Mouse (Mus musculus) hindbrain, embryonic 11.5 days (tissue): ENCODE data around the gene Trank1. TPM values are rescaled to one million over a fixed set of nuclear protein-coding genes. Genes with fewer than 3 reads are reported as not detected.

Experiments
- ATAC-seq: fragments of 200-750 bp; cut with Nextera tagmentation; 2 replicates; pipeline ENCODE4 v1.8.0; 2017; ENCODE audit warnings: mild to moderate bottlenecking, moderate TSS enrichment, moderate library complexity; ENCODE audit not compliant: low FRiP score
- DNase-seq: peaks from one replicate; pipeline ENCODE4 v3.0.0-alpha.2; 2015; ENCODE audit warnings: low spot score
- H3K27ac ChIP-seq: fragments of 300-500 bp; sonication (generic); 2 replicates; pipeline ENCODE4 v1.5.1; 2014; ENCODE audit warnings: mild to moderate bottlenecking, low read depth, low read length
- H3K27me3 ChIP-seq: fragments of 300-500 bp; sonication (generic); 2 replicates; pipeline ENCODE4 v1.6.1; 2014; ENCODE audit warnings: mild to moderate bottlenecking, low read length, moderate library complexity, mixed read lengths; ENCODE audit not compliant: control insufficient read depth, insufficient read depth
- H3K36me3 ChIP-seq: fragments of 300-500 bp; sonication (generic); 2 replicates; pipeline ENCODE4 v1.6.1; 2014; ENCODE audit warnings: mild to moderate bottlenecking, low read length, moderate library complexity, mixed read lengths; ENCODE audit not compliant: control insufficient read depth, insufficient read depth
- H3K4me1 ChIP-seq: fragments of 300-500 bp; sonication (generic); replicated peaks from 2 replicates; pipeline ENCODE4 v1.6.1; 2014; ENCODE audit warnings: low read length, mixed read lengths; ENCODE audit not compliant: control insufficient read depth, insufficient read depth
- H3K4me2 ChIP-seq: fragments of 300-500 bp; sonication (generic); replicated peaks from 2 replicates; pipeline ENCODE4 v1.6.1; 2014; ENCODE audit warnings: mild to moderate bottlenecking, low read depth, low read length
- H3K4me3 ChIP-seq: fragments of 300-500 bp; sonication (generic); 2 replicates; pipeline ENCODE4 v1.5.1; 2014; ENCODE audit warnings: low read depth, low read length
- H3K9ac ChIP-seq: fragments of 300-500 bp; sonication (generic); 2 replicates; pipeline ENCODE4 v1.6.1; 2014; ENCODE audit warnings: low read depth, low read length
- H3K9me3 ChIP-seq: fragments of 300-500 bp; sonication (generic); 2 replicates; pipeline ENCODE4 v1.6.1; 2016; ENCODE audit warnings: low read length; ENCODE audit not compliant: control insufficient read depth
- WGBS: fragments of 180-500 bp; shearing (Covaris S2); extraction: QIAGEN DNeasy Blood & Tissue Kit; methylation state at CpG from one replicate; pipeline ENCODE4 v1.1.7; 2014; 5-methylcytosine and 5-hydroxymethylcytosine counted together
- polyA plus RNA-seq: library from polyadenylated mRNA; unstranded; fragments of >200 nt; fragmentation: Nextera tagmentation; extraction: Ambion mirVana; gene quantifications from 2 replicates; pipeline ENCODE4 v1.2.1, GENCODE M21; 2014

Gene Trank1
- polyA plus RNA-seq, 1 experiment from 2014 or later: 0.12 TPM

- no peak overlapping the region for H3K4me3 ChIP-seq
- H3K4me1 ChIP-seq: peaks cover 8% of the 10 kb centered on the region
- H3K27me3 ChIP-seq: no peaks in the 10 kb centered on the region
- 60% methylated on average over 1 of the region's 1 CpGs for WGBS
- no peaks in the 10 kb centered on the region for H3K9me3 ChIP-seq
- DNase-seq (no peak), ATAC-seq (no peak)
- no peak overlapping the region; the same call in 1 of the 2 replicates for H3K4me2 ChIP-seq
- no peak overlapping the region for H3K9ac ChIP-seq
- H3K36me3 ChIP-seq: no peaks in the 10 kb centered on the region
- no peak overlapping the region for H3K27ac ChIP-seq
Observed at GRCm38 (mm10) chr9:111275156-111275555, 36.4 kb upstream of the Trank1 start.

- ATAC-seq (no peak), DNase-seq (no peak)
Observed at GRCm38 (mm10) chr9:111285061-111285460, 26.5 kb upstream of the Trank1 start.

GRCm38 (mm10) chr9:111285676-111286075, 25.9 kb upstream of the Trank1 start:
- Histone ChIP-seq H3K4me3 (no peak overlapping the region), H3K27me3 (no peaks in the 10 kb centered on the region), H3K9me3 (no peaks in the 10 kb centered on the region), H3K36me3 (no peaks in the 10 kb centered on the region), H3K27ac (no peak overlapping the region), H3K4me2 (no peak overlapping the region), H3K9ac (no peak overlapping the region), H3K4me1 (peaks cover 5% of the 10 kb centered on the region)
- peak; percentile 46 for DNase-seq
- ATAC-seq: peak; percentile 38; the same call in 1 of the 2 replicates
- 13% methylated on average over 5 of the region's 5 CpGs for WGBS

More at GRCm38 (mm10) chr9:111285061-111285460, 26.5 kb upstream of the Trank1 start:
- Histone ChIP-seq H3K36me3 (no peaks in the 10 kb centered on the region), H3K4me1 (peaks cover 5% of the 10 kb centered on the region), H3K4me3 (no peak overlapping the region), H3K9ac (no peak overlapping the region), H3K4me2 (no peak overlapping the region), H3K9me3 (no peaks in the 10 kb centered on the region), H3K27me3 (no peaks in the 10 kb centered on the region), H3K27ac (no peak overlapping the region)
- WGBS: 35% methylated on average over 3 of the region's 3 CpGs

GRCm38 (mm10) chr9:111286468-111286867, 25.1 kb upstream of the Trank1 start:
- WGBS: 78% methylated on average over 2 of the region's 2 CpGs
- H3K4me3 ChIP-seq: no peak overlapping the region
- no peak for DNase-seq
- H3K27ac ChIP-seq: no peak overlapping the region
- no peaks in the 10 kb centered on the region for H3K9me3 ChIP-seq
- ATAC-seq: no peak
- H3K4me1 ChIP-seq: peaks cover 5% of the 10 kb centered on the region
- H3K9ac ChIP-seq: no peak overlapping the region
- no peak overlapping the region for H3K4me2 ChIP-seq
- no peaks in the 10 kb centered on the region for H3K27me3 ChIP-seq
- no peaks in the 10 kb centered on the region for H3K36me3 ChIP-seq

- H3K36me3 ChIP-seq: no peaks in the 10 kb centered on the region
- H3K9ac ChIP-seq: no peak overlapping the region
- 93% methylated on average over 4 of the region's 4 CpGs for WGBS
- H3K4me3 ChIP-seq: no peak overlapping the region
- ATAC-seq (no peak), DNase-seq (no peak)
- no peaks in the 10 kb centered on the region for H3K27me3 ChIP-seq
- H3K4me2 ChIP-seq: no peak overlapping the region
- no peaks in the 10 kb centered on the region for H3K9me3 ChIP-seq
- H3K4me1 ChIP-seq: peaks cover 5% of the 10 kb centered on the region
- no peak overlapping the region for H3K27ac ChIP-seq
Observed at GRCm38 (mm10) chr9:111287956-111288355, 23.6 kb upstream of the Trank1 start.

- H3K27me3 ChIP-seq: no peaks in the 10 kb centered on the region
- no peak overlapping the region for H3K27ac ChIP-seq
- H3K4me1 ChIP-seq: peaks cover 5% of the 10 kb centered on the region
- DNase-seq (no peak), ATAC-seq (peak; percentile 18; the same call in 1 of the 2 replicates)
- H3K4me2 ChIP-seq: no peak overlapping the region
- WGBS: 57% methylated on average over 9 of the region's 9 CpGs
- no peaks in the 10 kb centered on the region for H3K36me3 ChIP-seq
- H3K9ac ChIP-seq: no peak overlapping the region
- H3K4me3 ChIP-seq: no peak overlapping the region
- H3K9me3 ChIP-seq: no peaks in the 10 kb centered on the region
Observed at GRCm38 (mm10) chr9:111289294-111289831, 22.2 kb upstream of the Trank1 start.

GRCm38 (mm10) chr9:111289832-111290339, 21.7 kb upstream of the Trank1 start:
- H3K9ac ChIP-seq: no peak overlapping the region
- peak; percentile 96 for DNase-seq
- WGBS: 17% methylated on average over 21 of the region's 21 CpGs
- H3K4me2 ChIP-seq: no peak overlapping the region
- H3K9me3 ChIP-seq: no peaks in the 10 kb centered on the region
- peak; percentile 65; the same call in 1 of the 2 replicates for ATAC-seq
- no peak overlapping the region for H3K27ac ChIP-seq
- no peaks in the 10 kb centered on the region for H3K36me3 ChIP-seq
- peaks cover 5% of the 10 kb centered on the region for H3K4me1 ChIP-seq
- H3K4me3 ChIP-seq: no peak overlapping the region
- no peaks in the 10 kb centered on the region for H3K27me3 ChIP-seq

GRCm38 (mm10) chr9:111290539-111291100, 20.9 kb upstream of the Trank1 start:
- Histone ChIP-seq H3K9ac (no peak overlapping the region), H3K4me1 (peaks cover 2% of the 10 kb centered on the region), H3K4me2 (no peak overlapping the region), H3K4me3 (no peak overlapping the region), H3K9me3 (no peaks in the 10 kb centered on the region), H3K27me3 (no peaks in the 10 kb centered on the region), H3K27ac (no peak overlapping the region), H3K36me3 (no peaks in the 10 kb centered on the region)
- ATAC-seq (no peak), DNase-seq (no peak)
- WGBS: 75% methylated on average over 11 of the region's 11 CpGs

GRCm38 (mm10) chr9:111293234-111293633, 18.3 kb upstream of the Trank1 start:
- no peak for DNase-seq
- 79% methylated on average over 4 of the region's 4 CpGs for WGBS
- no peak overlapping the region for H3K4me3 ChIP-seq
- H3K4me2 ChIP-seq: no peak overlapping the region
- ATAC-seq: no peak
- H3K9ac ChIP-seq: no peak overlapping the region
- no peaks in the 10 kb centered on the region for H3K4me1 ChIP-seq
- no peaks in the 10 kb centered on the region for H3K36me3 ChIP-seq
- H3K27ac ChIP-seq: no peak overlapping the region
- no peaks in the 10 kb centered on the region for H3K9me3 ChIP-seq
- H3K27me3 ChIP-seq: no peaks in the 10 kb centered on the region
